Mouse (Mus musculus): ENCODE data around the gene Ccdc92b.

GRCm38 (mm10) chr11:74615571-74615970, 3.8 kb upstream of the Ccdc92b start:
- TF ChIP-seq POLR2A (IDR thresholded peaks at IDR 0.05; ENCODE audit: borderline replicate concordance, control insufficient read depth, low read depth, low read length) (no peak), CTCF (IDR thresholded peaks at IDR 0.05; ENCODE audit: control insufficient read depth, insufficient read depth, low read length) (no peak)
